Comparison of ENCODE assay signal across 9 mouse cellular contexts in genomic region chr6:29166196-29166595, GRCm38 (mm10). TPM values are rescaled to one million over a fixed set of nuclear protein-coding genes. Genes with fewer than 3 reads are reported as not detected.
DNase-seq lines count a peak whose midpoint lies in the region; ATAC-seq and TF ChIP-seq lines count a peak whose summit lies in the region.
"Had no signal": no experiment of that assay in that cellular context is flagged by ENCODE, and none has a peak within 500 bp of the region (broad histone marks: within the 10 kb centered on the region; RNA-seq: fewer than 3 reads in every experiment).

No protein-coding gene starts in this region.

- 23% methylated on average over 1 of the region's 1 CpGs for WGBS in forebrain, embryonic 12.5 days
- WGBS in forebrain, embryonic 11.5 days = 16% methylated on average over 1 of the region's 1 CpGs
- 14% methylated on average over 1 of the region's 1 CpGs for WGBS in midbrain, postnatal 0 days

- H3K4me1 ChIP-seq in forebrain, embryonic 12.5 days = peaks cover 26% of the 10 kb centered on the region
- peaks cover 4% of the 10 kb centered on the region for H3K4me1 ChIP-seq in forebrain, embryonic 11.5 days (replicated peaks; ENCODE audit: control insufficient read depth, insufficient read depth, low read length)
- peaks cover 11% of the 10 kb centered on the region; the same call in 1 of the 2 replicates for H3K4me1 ChIP-seq in midbrain, postnatal 0 days (ENCODE audit: insufficient read depth, low read length)

- H3K9ac ChIP-seq in forebrain, embryonic 12.5 days = no peak overlapping the region
- no peak overlapping the region for H3K9ac ChIP-seq in forebrain, embryonic 11.5 days (ENCODE audit: low read length)
- H3K9ac ChIP-seq in midbrain, postnatal 0 days (replicated peaks; ENCODE audit: low read length, poor library complexity, severe bottlenecking) = no peak overlapping the region

- H3K27ac ChIP-seq in forebrain, embryonic 12.5 days = no peak overlapping the region
- no peak overlapping the region for H3K27ac ChIP-seq in forebrain, embryonic 11.5 days (ENCODE audit: low read depth, low read length)
- H3K27ac ChIP-seq in midbrain, postnatal 0 days (ENCODE audit: low read depth, low read length) = no peak overlapping the region; the same call in 1 of the 2 replicates

- TF ChIP-seq CTCF in midbrain, postnatal 0 days (IDR thresholded peaks at IDR 0.05) = peak; percentile 89

- no peaks in the 10 kb centered on the region for H3K9me3 ChIP-seq in forebrain, embryonic 12.5 days
- H3K9me3 ChIP-seq in forebrain, embryonic 11.5 days (ENCODE audit: control insufficient read depth, low read length) = no peaks in the 10 kb centered on the region
- H3K9me3 ChIP-seq in midbrain, postnatal 0 days (ENCODE audit: low read length) = no peaks in the 10 kb centered on the region

- DNase-seq in forebrain, embryonic 11.5 days (ENCODE audit: low spot score) = no peak
- peak; percentile 33 for DNase-seq in ovary, postnatal 14 days (ENCODE audit: low spot score)
- no peak for DNase-seq in ovary, postnatal 36 days (ENCODE audit: low spot score)
- DNase-seq in embryo, embryonic 10 days (ENCODE audit: low spot score) = peak; percentile 80
- peak; percentile 78 for DNase-seq in induced T-regulatory cell, adult 2 months (ENCODE audit: low read depth)
- DNase-seq in midbrain, postnatal 0 days (ENCODE audit: low spot score) = peak; percentile 92
- no peak for DNase-seq in spleen, adult 12 weeks (ENCODE audit: low spot score)

- H3K4me2 ChIP-seq in forebrain, embryonic 12.5 days = no peak overlapping the region
- no peak overlapping the region for H3K4me2 ChIP-seq in forebrain, embryonic 11.5 days (ENCODE audit: low read depth, low read length, severe bottlenecking)
- no peak overlapping the region for H3K4me2 ChIP-seq in midbrain, postnatal 0 days (ENCODE audit: low read depth, low read length, poor library complexity, severe bottlenecking)

- peak; percentile 30; the same call in 1 of the 2 replicates for ATAC-seq in forebrain, embryonic 12.5 days (ENCODE audit: low FRiP score)
- no peak for ATAC-seq in forebrain, embryonic 11.5 days (replicated peaks; ENCODE audit: low FRiP score)
- ATAC-seq in midbrain, postnatal 0 days (ENCODE audit: low FRiP score) = 0 out of 2 replicates have a peak, but pooled peaks have one; percentile 29
- ATAC-seq: Patski had no signal

- H3K36me3 ChIP-seq in forebrain, embryonic 12.5 days (replicated peaks) = no peaks in the 10 kb centered on the region
- no peaks in the 10 kb centered on the region for H3K36me3 ChIP-seq in forebrain, embryonic 11.5 days (ENCODE audit: control insufficient read depth, insufficient read depth, low read length)
- H3K36me3 ChIP-seq in midbrain, postnatal 0 days (ENCODE audit: insufficient read depth, low read length) = 0 out of 2 replicates have a peak, but pooled peaks cover 3% of the 10 kb centered on the region

- H3K27me3 ChIP-seq in forebrain, embryonic 12.5 days = peaks cover 43% of the 10 kb centered on the region
- H3K27me3 ChIP-seq in forebrain, embryonic 11.5 days (ENCODE audit: control insufficient read depth, insufficient read depth, low read length) = peaks cover 34% of the 10 kb centered on the region
- H3K27me3 ChIP-seq in midbrain, postnatal 0 days (ENCODE audit: insufficient read depth, low read length) = peaks cover 9% of the 10 kb centered on the region; the same call in 1 of the 2 replicates

- no peak overlapping the region for H3K4me3 ChIP-seq in forebrain, embryonic 12.5 days (replicated peaks)
- H3K4me3 ChIP-seq in forebrain, embryonic 11.5 days (ENCODE audit: low read depth, low read length) = no peak overlapping the region
- H3K4me3 ChIP-seq in midbrain, postnatal 0 days (ENCODE audit: low read depth, low read length) = no peak overlapping the region

RNA-seq across cellular contexts. Expression of gene Rbm28, which starts 1.4 kb away (rescaled TPM):
- polyA plus RNA-seq in forebrain, embryonic 12.5 days (2016; fragmentation: Nextera tagmentation; extraction: Ambion mirVana) = 62.9 and 67.6 TPM in 2 replicates
- 73.3 and 74.8 TPM in 2 replicates for polyA plus RNA-seq in forebrain, embryonic 11.5 days (2014; fragmentation: Nextera tagmentation; extraction: Ambion mirVana)
- 17.8 and 25.2 TPM in 2 replicates for total RNA-seq in midbrain, postnatal 0 days (2014; rRNA removed)
- polyA plus RNA-seq in midbrain, postnatal 0 days (2015; fragmentation: Nextera tagmentation; extraction: Ambion mirVana) = 18.8 and 20.9 TPM in 2 replicates

RNA-seq across cellular contexts. Expression of gene Prrt4, which starts 13.2 kb away (rescaled TPM):
- polyA plus RNA-seq in forebrain, embryonic 12.5 days (2016; fragmentation: Nextera tagmentation; extraction: Ambion mirVana) = 1.1 and 1.2 TPM in 2 replicates
- polyA plus RNA-seq in forebrain, embryonic 11.5 days (2014; fragmentation: Nextera tagmentation; extraction: Ambion mirVana) = 0.67 and 0.95 TPM in 2 replicates
- total RNA-seq in midbrain, postnatal 0 days (2014; rRNA removed) = 31.9 and 40.2 TPM in 2 replicates
- 15.4 and 16.6 TPM in 2 replicates for polyA plus RNA-seq in midbrain, postnatal 0 days (2015; fragmentation: Nextera tagmentation; extraction: Ambion mirVana)

RNA-seq across cellular contexts. Expression of gene Impdh1, which starts 50.0 kb away (rescaled TPM):
- 36.3 and 39.8 TPM in 2 replicates for polyA plus RNA-seq in forebrain, embryonic 12.5 days (2016; fragmentation: Nextera tagmentation; extraction: Ambion mirVana)
- polyA plus RNA-seq in forebrain, embryonic 11.5 days (2014; fragmentation: Nextera tagmentation; extraction: Ambion mirVana) = 38.3 and 40.0 TPM in 2 replicates
- total RNA-seq in midbrain, postnatal 0 days (2014; rRNA removed) = 35.6 and 37.5 TPM in 2 replicates
- polyA plus RNA-seq in midbrain, postnatal 0 days (2015; fragmentation: Nextera tagmentation; extraction: Ambion mirVana) = 60.6 and 62.1 TPM in 2 replicates

Comparison
In these comparisons a context has a peak if more than half of its experiments do, and no peak if none do; other contexts are left out.
1. DNase-seq: peak in ovary, postnatal 14 days (single experiment), embryo, embryonic 10 days (single experiment), induced T-regulatory cell, adult 2 months (single experiment) and midbrain, postnatal 0 days (single experiment); none in forebrain, embryonic 11.5 days (single experiment), ovary, postnatal 36 days (single experiment) and spleen, adult 12 weeks (single experiment).